Mouse (Mus musculus) cortical plate, adult 2 months (tissue): ENCODE results near the gene Ndufv3.

Source experiments
- CTCF ChIP-seq: fragments of 200-500 bp; IDR thresholded peaks from 2 replicates; pipeline ENCODE4 v1.5.1; 2011; ENCODE audit warnings: mild to moderate bottlenecking, control low read depth, low read length; ENCODE audit not compliant: insufficient read depth; ENCODE audit errors: extremely low read depth
- POLR2A ChIP-seq: fragments of 200-500 bp; IDR thresholded peaks from 2 replicates; pipeline ENCODE4 v1.6.1; 2011; ENCODE audit warnings: mild to moderate bottlenecking, low read length, control low read depth; ENCODE audit not compliant: insufficient read depth; ENCODE audit errors: extremely low read depth

- TF ChIP-seq CTCF (no peak), POLR2A (peak; percentile 95)
Observed at GRCm38 (mm10) chr17:31511792-31512495, 8.0 kb upstream of the Ndufv3 start.
